Mouse (Mus musculus) midbrain, postnatal 0 days (tissue): ENCODE data around the gene Eml6. TPM values are rescaled to one million over a fixed set of nuclear protein-coding genes. Genes with fewer than 3 reads are reported as not detected.

ENCODE experiments used
- ATAC-seq: fragments of 200-750 bp; cut with Nextera tagmentation; 2 replicates; pipeline ENCODE4 v1.8.0; 2017; ENCODE audit warnings: moderate number of reproducible peaks, mild to moderate bottlenecking, moderate TSS enrichment, moderate library complexity; ENCODE audit not compliant: low FRiP score
- DNase-seq: peaks from one replicate; pipeline ENCODE4 v3.0.0-alpha.2; 2015; ENCODE audit warnings: low spot score
- H3K27ac ChIP-seq: fragments of 300-500 bp; sonication (generic); 2 replicates; pipeline ENCODE4 v1.5.1; 2014; ENCODE audit warnings: low read depth, mild to moderate bottlenecking, low read length, mixed read lengths
- H3K27me3 ChIP-seq: fragments of 300-500 bp; sonication (generic); 2 replicates; pipeline ENCODE4 v1.6.1; 2014; ENCODE audit warnings: low read length, control low read depth, mixed read lengths; ENCODE audit not compliant: insufficient read depth
- H3K36me3 ChIP-seq: fragments of 300-500 bp; sonication (generic); 2 replicates; pipeline ENCODE4 v1.6.1; 2014; ENCODE audit warnings: low read length, control low read depth, mixed read lengths; ENCODE audit not compliant: insufficient read depth
- H3K4me1 ChIP-seq: fragments of 300-500 bp; sonication (generic); 2 replicates; pipeline ENCODE4 v1.6.1; 2014; ENCODE audit warnings: mild to moderate bottlenecking, control low read depth, antibody characterized with exemption, low read length, mixed read lengths; ENCODE audit not compliant: insufficient read depth
- H3K4me2 ChIP-seq: fragments of 300-500 bp; sonication (generic); 2 replicates; pipeline ENCODE4 v1.6.1; 2014; ENCODE audit warnings: low read depth, mild to moderate bottlenecking, low read length, mixed read lengths; ENCODE audit not compliant: poor library complexity, severe bottlenecking
- H3K4me3 ChIP-seq: fragments of 300-500 bp; sonication (generic); 2 replicates; pipeline ENCODE4 v1.5.1; 2014; ENCODE audit warnings: low read depth, mild to moderate bottlenecking, low read length, moderate library complexity
- H3K9ac ChIP-seq: fragments of 300-500 bp; sonication (generic); replicated peaks from 2 replicates; pipeline ENCODE4 v1.6.1; 2014; ENCODE audit warnings: mild to moderate bottlenecking, low read length, moderate library complexity, mixed read lengths; ENCODE audit not compliant: poor library complexity, severe bottlenecking
- H3K9me3 ChIP-seq: fragments of 300-500 bp; sonication (generic); 2 replicates; pipeline ENCODE4 v1.6.1; 2016; ENCODE audit warnings: low read length, control low read depth
- CTCF ChIP-seq: IDR thresholded peaks from 2 replicates; pipeline ENCODE4 v1.5.1; 2016; ENCODE audit warnings: antibody characterized with exemption, mild to moderate bottlenecking
- WGBS: fragments of 180-500 bp; shearing (Covaris S2); extraction: QIAGEN DNeasy Blood & Tissue Kit; methylation state at CpG from one replicate; pipeline ENCODE4 v1.1.7; 2014; 5-methylcytosine and 5-hydroxymethylcytosine counted together
- polyA plus RNA-seq: library from polyadenylated mRNA; unstranded; fragments of >200 nt; fragmentation: Nextera tagmentation; extraction: Ambion mirVana; gene quantifications from 2 replicates; pipeline ENCODE4 v1.2.1, GENCODE M21; 2015
- total RNA-seq: library from RNA; depleted of rRNA; stranded (reverse); fragments of >200 nt; gene quantifications from 2 replicates; pipeline ENCODE4 v1.2.3, GENCODE M21; 2014

The Eml6 gene
- total and polyA plus RNA-seq, 2 experiments from 2014 or later, result 4.8 to 20.1 TPM

GRCm38 (mm10) chr11:29808173-29808980 lies 217.5 kb downstream of the Eml6 start:
- H3K27ac ChIP-seq, result no peak overlapping the region
- TF ChIP-seq CTCF, result peak; percentile 21; the same call in 1 of the 2 replicates
- H3K36me3 ChIP-seq, result peaks cover 3% of the 10 kb centered on the region; the same call in 1 of the 2 replicates
- H3K27me3 ChIP-seq, result no peaks in the 10 kb centered on the region
- peak; percentile 35; the same call in 1 of the 2 replicates for ATAC-seq
- peak; percentile 25 for DNase-seq
- 75% methylated on average over 9 of the region's 9 CpGs for WGBS
- H3K4me2 ChIP-seq, result no peak overlapping the region
- H3K4me3 ChIP-seq, result no peak overlapping the region
- no peaks in the 10 kb centered on the region for H3K9me3 ChIP-seq
- H3K4me1 ChIP-seq, result no peaks in the 10 kb centered on the region
- no peak overlapping the region for H3K9ac ChIP-seq

GRCm38 (mm10) chr11:29807325-29807724 lies 218.5 kb downstream of the Eml6 start:
- H3K4me2 ChIP-seq, result no peak overlapping the region
- no peaks in the 10 kb centered on the region for H3K9me3 ChIP-seq
- no peaks in the 10 kb centered on the region for H3K4me1 ChIP-seq
- H3K27me3 ChIP-seq, result no peaks in the 10 kb centered on the region
- no peak overlapping the region for H3K4me3 ChIP-seq
- ATAC-seq, result no peak
- H3K27ac ChIP-seq, result no peak overlapping the region
- WGBS, result 80% methylated on average over 5 of the region's 5 CpGs
- peaks cover 9% of the 10 kb centered on the region for H3K36me3 ChIP-seq
- DNase-seq, result no peak
- no peak overlapping the region for H3K9ac ChIP-seq
- no peak for TF ChIP-seq CTCF

DNA sequence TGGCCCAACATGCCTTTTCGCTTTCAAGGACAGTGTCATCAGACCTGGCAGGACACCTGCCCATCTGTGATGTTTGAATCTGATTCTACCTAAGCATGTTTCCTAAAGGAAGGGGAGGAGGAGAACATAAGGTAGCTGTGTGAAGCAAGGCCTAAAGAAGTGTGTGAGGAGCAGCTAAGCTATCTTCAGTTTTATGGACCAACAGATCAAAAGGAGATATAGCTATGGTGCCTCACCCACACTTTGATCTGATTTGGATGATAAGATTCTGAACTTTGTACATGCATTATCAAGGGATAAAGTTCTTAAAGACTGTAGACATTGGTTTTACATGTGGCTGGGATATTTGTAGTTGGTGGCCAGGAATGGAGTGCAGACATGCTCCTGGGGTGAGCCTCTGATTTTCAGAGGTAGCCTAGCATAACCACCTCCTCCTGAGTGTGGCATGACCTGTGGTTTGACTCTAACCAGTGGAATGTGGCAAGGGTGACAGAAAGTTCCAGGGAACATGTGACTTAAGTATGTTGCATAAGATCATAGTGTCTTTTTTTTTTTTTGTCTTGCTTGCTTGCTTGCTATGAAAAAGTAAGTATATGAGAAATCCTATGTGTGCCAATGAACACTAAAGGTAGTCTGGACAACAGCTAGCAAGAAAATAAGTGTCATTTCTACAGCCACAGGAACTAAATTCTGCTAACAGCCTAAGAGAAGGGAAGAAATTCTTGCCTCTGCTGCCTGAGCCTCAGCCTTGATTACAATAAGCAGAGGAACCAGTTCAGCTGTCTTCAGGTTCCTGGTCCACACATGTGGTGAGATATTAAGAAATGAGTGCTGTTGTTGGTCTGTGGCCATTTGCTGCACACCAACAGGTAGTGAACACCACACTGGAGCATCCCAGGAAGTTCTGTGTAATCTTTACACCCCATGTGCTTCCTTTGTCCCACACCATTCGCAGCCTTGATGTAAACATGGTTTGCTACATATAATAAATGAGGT lies 224.1 kb downstream of the Eml6 start:
- no peak overlapping the region for H3K27ac ChIP-seq
- H3K9me3 ChIP-seq, result no peaks in the 10 kb centered on the region
- H3K27me3 ChIP-seq, result no peaks in the 10 kb centered on the region
- no peak overlapping the region for H3K4me3 ChIP-seq
- no peak for TF ChIP-seq CTCF
- no peak overlapping the region for H3K4me2 ChIP-seq
- no peak overlapping the region for H3K9ac ChIP-seq
- no peaks in the 10 kb centered on the region for H3K4me1 ChIP-seq
- ATAC-seq, result no peak
- peaks cover 9% of the 10 kb centered on the region for H3K36me3 ChIP-seq
- 96% methylated on average over 2 of the region's 2 CpGs for WGBS
- DNase-seq, result no peak

- WGBS, result 58% methylated on average over 1 of the region's 1 CpGs
- peaks cover 13% of the 10 kb centered on the region for H3K36me3 ChIP-seq
- DNase-seq (no peak), ATAC-seq (no peak)
- no peaks in the 10 kb centered on the region for H3K27me3 ChIP-seq
- H3K9me3 ChIP-seq, result no peaks in the 10 kb centered on the region
- H3K4me1 ChIP-seq, result no peaks in the 10 kb centered on the region
- H3K9ac ChIP-seq, result no peak overlapping the region
- no peak for TF ChIP-seq CTCF
- H3K4me2 ChIP-seq, result no peak overlapping the region
- no peak overlapping the region for H3K4me3 ChIP-seq
- no peak overlapping the region for H3K27ac ChIP-seq
Measured at GRCm38 (mm10) chr11:29799839-29800238, 226.0 kb downstream of the Eml6 start.

DNA sequence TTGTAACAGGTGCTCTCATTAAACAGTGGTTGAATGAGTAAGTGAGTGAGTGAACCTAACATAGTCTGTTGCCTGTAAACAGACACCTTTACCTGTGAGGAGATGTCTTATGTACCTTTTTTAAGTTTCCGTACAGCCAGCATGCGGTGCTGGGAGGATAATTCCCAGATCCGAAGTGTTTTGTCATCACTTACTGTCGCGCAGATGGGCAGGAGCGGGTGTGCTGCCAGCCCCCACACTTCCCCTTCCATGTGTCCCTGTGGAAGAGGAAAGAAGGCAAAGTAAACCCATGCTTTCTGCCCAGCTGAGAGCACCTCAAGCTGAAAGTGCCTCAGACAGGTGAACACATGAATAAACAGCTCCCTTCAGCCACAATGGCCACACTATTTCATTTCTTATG lies 230.7 kb downstream of the Eml6 start:
- 94% methylated on average over 6 of the region's 6 CpGs for WGBS
- TF ChIP-seq CTCF, result no peak
- H3K9me3 ChIP-seq, result no peaks in the 10 kb centered on the region
- peaks cover 32% of the 10 kb centered on the region; the same call in 1 of the 2 replicates for H3K36me3 ChIP-seq
- no peak overlapping the region for H3K4me2 ChIP-seq
- H3K9ac ChIP-seq, result no peak overlapping the region
- DNase-seq (no peak), ATAC-seq (no peak)
- no peaks in the 10 kb centered on the region for H3K27me3 ChIP-seq
- no peaks in the 10 kb centered on the region for H3K4me1 ChIP-seq
- no peak overlapping the region for H3K27ac ChIP-seq
- no peak overlapping the region for H3K4me3 ChIP-seq
